Mouse (Mus musculus) stomach, embryonic 16.5 days (tissue): Measurements from ENCODE around the gene Slc35b4. TPM values are rescaled to one million over a fixed set of nuclear protein-coding genes. Genes with fewer than 3 reads are reported as not detected.

Experiments
- ATAC-seq: fragments of 200-750 bp; cut with Nextera tagmentation; 2 replicates; pipeline ENCODE4 v1.8.0; 2017; ENCODE audit warnings: moderate number of reproducible peaks, moderate TSS enrichment; ENCODE audit not compliant: insufficient read depth, low FRiP score
- H3K27ac ChIP-seq: fragments of 300-500 bp; sonication (generic); 2 replicates; pipeline ENCODE4 v1.5.1; 2014; ENCODE audit warnings: low read length
- H3K27me3 ChIP-seq: fragments of 300-500 bp; sonication (generic); 2 replicates; pipeline ENCODE4 v1.6.1; 2014; ENCODE audit warnings: low read length, control low read depth, mixed read lengths; ENCODE audit not compliant: control insufficient read depth, insufficient read depth
- H3K36me3 ChIP-seq: fragments of 300-500 bp; sonication (generic); 2 replicates; pipeline ENCODE4 v1.6.1; 2014; ENCODE audit warnings: low read length; ENCODE audit not compliant: control insufficient read depth, insufficient read depth
- H3K4me1 ChIP-seq: fragments of 300-500 bp; sonication (generic); 2 replicates; pipeline ENCODE4 v1.6.1; 2014; ENCODE audit warnings: low read length, control low read depth, mixed read lengths; ENCODE audit not compliant: control insufficient read depth, insufficient read depth
- H3K4me2 ChIP-seq: fragments of 300-500 bp; sonication (generic); 2 replicates; pipeline ENCODE4 v1.6.1; 2014; ENCODE audit warnings: low read depth, low read length, mixed read lengths
- H3K4me3 ChIP-seq: fragments of 300-500 bp; sonication (generic); replicated peaks from 2 replicates; pipeline ENCODE4 v1.5.1; 2014; ENCODE audit warnings: mild to moderate bottlenecking, low read length
- H3K9ac ChIP-seq: fragments of 300-500 bp; sonication (generic); 2 replicates; pipeline ENCODE4 v1.6.1; 2014; ENCODE audit warnings: low read length
- H3K9me3 ChIP-seq: fragments of 300-500 bp; sonication (generic); replicated peaks from 2 replicates; pipeline ENCODE4 v1.6.1; 2016; ENCODE audit warnings: low read length, control low read depth; ENCODE audit not compliant: control insufficient read depth
- WGBS: fragments of 180-500 bp; shearing (Covaris S2); extraction: QIAGEN DNeasy Blood & Tissue Kit; methylation state at CpG from one replicate; pipeline ENCODE4 v1.1.7; 2014; 5-methylcytosine and 5-hydroxymethylcytosine counted together
- polyA plus RNA-seq: library from polyadenylated mRNA; unstranded; fragments of >200 nt; fragmentation: Nextera tagmentation; extraction: Ambion mirVana; gene quantifications from 2 replicates; pipeline ENCODE4 v1.2.1, GENCODE M21; 2015

The Slc35b4 gene
- polyA plus RNA-seq, 1 experiment from 2014 or later: 43.4 TPM

DNA sequence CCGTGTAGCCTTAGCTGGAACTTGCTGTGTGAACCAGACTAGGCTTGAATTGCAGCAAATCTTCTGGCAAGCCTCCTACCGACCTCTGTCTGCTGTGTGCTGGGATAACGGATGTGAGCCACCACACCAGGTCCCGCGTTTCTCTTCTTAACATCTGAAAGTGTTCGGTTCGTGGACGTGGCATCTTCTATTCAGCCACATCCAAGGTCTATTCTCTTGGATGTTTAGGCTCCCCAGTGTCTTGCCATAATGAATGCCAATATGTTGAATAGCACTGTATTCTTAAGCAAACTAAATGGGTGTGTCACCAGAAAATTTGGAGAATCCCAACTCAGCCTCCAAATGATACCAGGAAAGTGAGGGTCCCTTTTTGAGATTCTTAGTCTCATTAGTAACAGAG is 14.5 kb upstream of the Slc35b4 start:
- Histone ChIP-seq H3K36me3 (no peaks in the 10 kb centered on the region), H3K9me3 (no peaks in the 10 kb centered on the region; the same call in 1 of the 2 replicates), H3K4me1 (no peaks in the 10 kb centered on the region), H3K9ac (no peak overlapping the region), H3K27me3 (no peaks in the 10 kb centered on the region), H3K27ac (no peak overlapping the region), H3K4me3 (no peak overlapping the region), H3K4me2 (no peak overlapping the region)
- ATAC-seq: no peak
- WGBS: 87% methylated on average over 8 of the region's 8 CpGs

DNA sequence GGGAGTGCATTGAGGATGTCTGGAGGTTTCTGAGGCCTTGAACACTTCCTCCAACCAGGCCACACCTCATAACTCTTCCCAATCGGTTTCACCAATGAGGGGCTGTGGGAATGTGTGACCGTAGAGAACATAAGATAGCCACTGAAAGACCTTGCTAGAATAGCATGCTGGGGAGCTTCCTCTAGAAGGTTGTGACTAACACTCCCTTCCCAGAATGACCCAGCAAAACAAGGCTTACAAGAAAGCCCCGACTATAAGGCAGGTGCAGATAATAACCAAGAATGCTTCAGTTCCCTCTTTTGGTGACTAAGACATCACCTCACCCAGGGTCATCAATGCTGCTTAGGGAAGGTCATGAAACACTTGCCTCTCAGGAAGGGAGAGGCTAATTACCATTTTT is 12.6 kb upstream of the Slc35b4 start:
- WGBS: 90% methylated on average over 3 of the region's 3 CpGs
- H3K27ac ChIP-seq: no peak overlapping the region

DNA sequence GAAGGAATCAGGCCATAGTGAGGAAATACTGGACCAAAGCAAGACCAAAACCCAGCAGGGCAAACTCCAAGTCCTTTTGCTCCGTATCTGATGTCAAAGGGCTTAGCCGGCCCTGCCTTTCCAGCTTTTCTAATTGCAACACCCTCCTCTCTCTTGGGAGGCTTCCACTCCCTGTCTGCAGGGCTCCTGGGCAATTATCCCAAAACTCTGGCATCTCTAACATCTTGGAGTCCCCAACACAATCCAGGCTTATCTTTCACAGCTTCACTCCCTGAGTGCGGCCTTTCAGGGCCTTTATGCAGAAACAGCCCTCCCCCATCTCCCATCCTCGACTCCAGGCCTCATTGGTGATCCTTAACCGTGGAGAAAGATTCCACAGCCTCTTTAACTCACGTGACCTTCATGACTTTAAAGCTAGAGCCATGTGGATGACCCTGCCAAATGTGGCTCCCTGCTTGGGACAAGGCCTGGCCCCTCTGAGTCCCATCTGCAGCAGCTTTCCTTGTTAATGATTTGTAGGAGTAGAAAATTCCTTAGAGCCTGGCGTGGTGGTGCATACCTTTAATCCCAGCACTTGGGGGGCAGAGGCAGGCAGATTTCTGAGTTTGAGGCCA is 11.2 kb upstream of the Slc35b4 start:
- no peaks in the 10 kb centered on the region for H3K4me1 ChIP-seq
- H3K9ac ChIP-seq: no peak overlapping the region
- H3K4me3 ChIP-seq: no peak overlapping the region
- H3K36me3 ChIP-seq: no peaks in the 10 kb centered on the region
- no peak overlapping the region for H3K27ac ChIP-seq
- 60% methylated on average over 7 of the region's 7 CpGs for WGBS
- H3K4me2 ChIP-seq: no peak overlapping the region
- no peaks in the 10 kb centered on the region for H3K9me3 ChIP-seq
- H3K27me3 ChIP-seq: no peaks in the 10 kb centered on the region
- no peak for ATAC-seq

More for the DNA sequence above, 12.6 kb upstream of the Slc35b4 start:
- Histone ChIP-seq H3K36me3 (no peaks in the 10 kb centered on the region), H3K27me3 (no peaks in the 10 kb centered on the region), H3K4me3 (no peak overlapping the region), H3K9me3 (no peaks in the 10 kb centered on the region), H3K4me1 (no peaks in the 10 kb centered on the region), H3K4me2 (no peak overlapping the region), H3K9ac (no peak overlapping the region)
- ATAC-seq: no peak

DNA sequence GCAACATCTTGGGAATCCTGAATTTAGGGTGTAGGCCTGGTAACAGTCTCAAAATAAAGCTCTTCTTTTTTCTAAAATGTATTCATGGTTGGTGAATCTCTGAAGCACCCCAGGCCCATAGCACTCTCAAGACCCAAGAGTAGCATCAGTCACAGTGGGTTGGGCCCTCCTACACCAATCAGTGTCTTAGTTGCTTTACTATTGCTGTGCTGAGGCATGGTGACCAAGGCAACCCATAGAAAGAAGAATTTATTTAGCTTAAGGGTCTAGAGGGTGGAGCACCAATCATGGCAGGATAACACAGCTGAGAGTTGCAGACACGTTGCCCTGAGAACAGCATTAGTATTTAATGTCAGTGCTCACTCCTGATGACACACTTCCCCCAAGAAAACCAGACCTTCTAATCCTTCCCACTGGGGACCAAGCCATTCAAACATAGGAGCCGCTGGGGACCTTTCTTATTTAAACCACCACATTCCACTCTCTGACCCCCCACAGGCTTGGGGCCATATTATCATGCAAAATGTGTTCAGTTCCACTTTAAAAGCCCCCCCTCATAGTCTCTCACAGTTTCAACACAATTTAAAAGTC is 10.5 kb upstream of the Slc35b4 start:
- Histone ChIP-seq H3K4me3 (no peak overlapping the region), H3K4me1 (no peaks in the 10 kb centered on the region), H3K9ac (no peak overlapping the region), H3K9me3 (no peaks in the 10 kb centered on the region), H3K4me2 (no peak overlapping the region), H3K27me3 (no peaks in the 10 kb centered on the region), H3K27ac (no peak overlapping the region), H3K36me3 (no peaks in the 10 kb centered on the region)
- no peak for ATAC-seq
- 56% methylated on average over 2 of the region's 2 CpGs for WGBS

DNA sequence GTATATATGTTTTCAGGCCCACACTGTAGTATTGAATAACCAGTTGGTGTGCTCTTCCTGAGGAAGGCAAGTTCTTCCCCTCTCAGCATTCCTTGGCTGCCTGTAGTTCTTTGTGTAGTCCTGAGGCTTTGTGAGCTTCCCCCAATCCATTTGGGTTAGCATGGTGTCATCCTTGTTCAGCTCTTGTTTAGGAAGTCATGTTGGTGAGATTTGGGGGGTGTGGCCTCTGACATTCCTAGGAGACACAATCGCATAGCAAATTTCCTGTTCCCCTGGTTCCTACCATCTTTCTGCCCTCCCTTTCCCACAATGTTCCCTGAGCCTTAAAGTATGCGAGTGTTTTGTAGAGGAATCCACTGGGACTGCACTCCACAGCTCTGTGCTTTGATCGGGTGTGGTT is 6.4 kb upstream of the Slc35b4 start:
- H3K4me2 ChIP-seq: no peak overlapping the region
- 81% methylated on average over 3 of the region's 3 CpGs for WGBS
- no peaks in the 10 kb centered on the region for H3K36me3 ChIP-seq
- no peak overlapping the region for H3K4me3 ChIP-seq
- H3K27me3 ChIP-seq: no peaks in the 10 kb centered on the region
- H3K9ac ChIP-seq: no peak overlapping the region
- no peak for ATAC-seq
- no peaks in the 10 kb centered on the region for H3K9me3 ChIP-seq
- no peak overlapping the region for H3K27ac ChIP-seq
- no peaks in the 10 kb centered on the region for H3K4me1 ChIP-seq

DNA sequence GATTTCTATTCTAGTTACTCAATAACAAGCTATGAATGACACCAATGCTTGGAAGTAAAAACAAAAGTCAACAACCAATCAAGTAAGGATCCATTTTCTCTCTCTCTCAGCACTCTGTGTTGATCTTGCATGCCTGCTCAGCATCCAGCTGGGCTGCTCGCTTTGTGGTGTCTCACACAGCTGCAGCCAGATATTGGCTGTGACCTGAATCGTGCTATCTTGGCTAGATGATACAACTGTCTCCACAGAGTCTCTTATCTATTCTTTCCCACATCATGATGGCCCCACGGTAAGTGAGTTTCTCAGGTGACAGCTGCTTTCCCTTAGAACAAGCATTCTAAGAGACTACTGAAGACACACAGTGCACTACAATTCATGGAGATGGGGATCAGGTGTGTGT is 5.0 kb upstream of the Slc35b4 start:
- Histone ChIP-seq H3K27ac (no peak overlapping the region), H3K27me3 (no peaks in the 10 kb centered on the region), H3K4me2 (no peak overlapping the region), H3K4me1 (no peaks in the 10 kb centered on the region; the same call in 1 of the 2 replicates), H3K9me3 (no peaks in the 10 kb centered on the region), H3K9ac (no peak overlapping the region), H3K36me3 (no peaks in the 10 kb centered on the region), H3K4me3 (no peak overlapping the region)
- ATAC-seq: no peak
- 57% methylated on average over 3 of the region's 3 CpGs for WGBS

DNA sequence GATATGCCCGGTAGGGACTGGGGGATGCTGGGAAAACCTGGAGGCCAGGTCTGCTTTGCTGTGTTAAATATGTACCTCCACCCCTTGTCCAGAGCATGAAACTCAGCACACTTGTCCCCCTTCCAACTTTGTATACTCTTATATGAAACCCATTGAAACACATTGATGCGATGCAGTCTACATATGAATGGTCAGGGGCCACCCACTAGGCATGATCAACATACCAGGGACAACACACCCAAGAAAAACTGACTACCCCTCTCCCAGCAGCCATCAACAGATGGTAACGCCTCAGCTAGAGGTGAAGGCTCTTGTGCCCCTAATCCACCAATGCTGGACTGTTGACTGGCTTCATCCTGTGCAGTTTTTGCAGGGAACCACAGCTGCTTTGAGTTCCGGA is 3.0 kb upstream of the Slc35b4 start:
- Histone ChIP-seq H3K9me3 (no peaks in the 10 kb centered on the region), H3K27me3 (no peaks in the 10 kb centered on the region), H3K36me3 (no peaks in the 10 kb centered on the region), H3K27ac (no peak overlapping the region), H3K9ac (no peak overlapping the region), H3K4me3 (no peak overlapping the region), H3K4me1 (peaks cover 6% of the 10 kb centered on the region), H3K4me2 (no peak overlapping the region)
- no peak for ATAC-seq
- 91% methylated on average over 4 of the region's 4 CpGs for WGBS

DNA sequence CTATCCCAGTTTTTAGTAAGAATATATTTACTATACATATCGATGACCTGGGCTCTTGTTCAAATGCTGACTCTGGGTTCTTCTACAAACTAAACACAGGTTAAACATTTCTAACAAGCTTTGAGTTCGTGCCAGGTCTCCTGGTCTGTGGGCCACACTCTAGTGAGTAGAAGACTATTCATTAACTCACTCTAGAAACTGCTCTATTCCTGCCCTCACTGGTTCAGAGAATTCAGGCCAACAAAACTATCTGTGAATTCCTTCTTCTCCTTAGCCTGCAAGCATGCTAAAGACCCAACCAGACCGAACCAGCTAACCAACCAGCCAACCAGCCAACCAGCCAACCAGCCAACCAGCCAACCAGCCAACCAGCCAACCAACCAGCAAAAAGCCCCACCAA is 2.1 kb upstream of the Slc35b4 start:
- H3K9me3 ChIP-seq: no peaks in the 10 kb centered on the region
- H3K27ac ChIP-seq: no peak overlapping the region
- no peak overlapping the region for H3K4me2 ChIP-seq
- ATAC-seq: no peak
- no peaks in the 10 kb centered on the region for H3K27me3 ChIP-seq
- peaks cover 6% of the 10 kb centered on the region for H3K4me1 ChIP-seq
- no peak overlapping the region for H3K4me3 ChIP-seq
- 78% methylated on average over 3 of the region's 3 CpGs for WGBS
- H3K36me3 ChIP-seq: no peaks in the 10 kb centered on the region
- H3K9ac ChIP-seq: no peak overlapping the region

DNA sequence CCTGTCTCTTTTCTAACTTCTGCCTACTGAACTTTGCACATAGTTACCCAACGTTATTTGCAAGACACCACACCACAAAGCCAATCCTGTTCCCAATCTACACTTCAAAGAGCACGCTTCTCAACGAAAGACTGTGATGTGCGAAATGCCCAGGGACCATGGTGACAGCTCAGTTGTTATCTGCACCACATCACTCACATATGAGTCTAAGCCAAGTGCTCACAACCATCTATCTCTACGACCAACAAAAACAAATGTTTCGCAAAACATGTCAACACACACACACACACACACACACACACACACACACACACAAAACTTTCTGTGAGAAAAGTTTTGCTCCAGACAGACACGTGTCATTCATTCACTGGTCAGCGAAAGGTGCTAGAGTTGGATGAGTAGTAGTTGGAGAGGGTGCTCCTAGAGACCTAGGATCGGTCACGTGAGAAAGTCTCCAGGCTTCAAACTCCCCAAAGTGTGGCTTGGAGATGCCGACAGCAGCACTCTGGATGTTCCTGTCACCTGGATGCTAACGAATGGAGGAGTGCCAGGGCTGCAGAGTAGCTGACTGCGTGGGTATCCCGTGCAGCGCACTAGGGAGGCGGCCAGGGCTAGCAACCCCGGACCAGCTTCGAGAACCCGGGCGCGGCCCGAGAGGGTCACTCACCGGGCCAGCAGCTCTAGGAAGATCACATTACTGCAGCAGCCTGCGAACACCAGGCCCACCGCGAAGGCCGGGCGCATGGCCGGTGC is 624 bp downstream of the Slc35b4 start:
- Histone ChIP-seq H3K27ac (peak overlapping the region; percentile 72), H3K4me3 (peak overlapping the region; percentile 86), H3K9me3 (no peaks in the 10 kb centered on the region), H3K9ac (peak overlapping the region; percentile 85), H3K4me2 (peak overlapping the region; percentile 58), H3K27me3 (no peaks in the 10 kb centered on the region), H3K36me3 (no peaks in the 10 kb centered on the region), H3K4me1 (peaks cover 6% of the 10 kb centered on the region)
- ATAC-seq: peak; percentile 74
- WGBS: 2% methylated on average over 29 of the region's 29 CpGs
